Mouse (Mus musculus): ENCODE results near the gene Hbs1l. TPM values are rescaled to one million over a fixed set of nuclear protein-coding genes. Genes with fewer than 3 reads are reported as not detected.

Gene Hbs1l
- polyA plus RNA-seq, 1 experiment = 27.8 TPM

GRCm38 (mm10) chr10:21401259-21401658 lies 105.5 kb downstream of the Hbs1l start:
- Histone ChIP-seq H3K36me3 (ENCODE audit: control insufficient read depth, insufficient read depth, low read length) (no peaks in the 10 kb centered on the region), H3K4me3 (ENCODE audit: control insufficient read depth, insufficient read depth, low read length) (no peak overlapping the region), H3K27ac (ENCODE audit: control insufficient read depth, insufficient read depth, low read length) (no peak overlapping the region), H3K27me3 (ENCODE audit: control insufficient read depth, insufficient read depth, low read length) (no peaks in the 10 kb centered on the region), H3K4me1 (replicated peaks; ENCODE audit: control insufficient read depth, insufficient read depth, low read length) (no peaks in the 10 kb centered on the region)
- no peak for DNase-seq
- 90% methylated on average over 4 of the region's 4 CpGs for WGBS
- no peak for TF ChIP-seq CTCF (IDR thresholded peaks at IDR 0.05; ENCODE audit: borderline replicate concordance, control insufficient read depth, extremely low read depth, insufficient read depth, low read length, poor library complexity)
- no peak for TF ChIP-seq POLR2A (IDR thresholded peaks at IDR 0.05; ENCODE audit: control insufficient read depth, extremely low read depth, insufficient read depth, low read length, poor library complexity)

GRCm38 (mm10) chr10:21404822-21405221 lies 109.0 kb downstream of the Hbs1l start:
- no peaks in the 10 kb centered on the region for H3K27me3 ChIP-seq (ENCODE audit: control insufficient read depth, insufficient read depth, low read length)
- TF ChIP-seq POLR2A (IDR thresholded peaks at IDR 0.05; ENCODE audit: control insufficient read depth, extremely low read depth, insufficient read depth, low read length, poor library complexity) = no peak
- TF ChIP-seq CTCF (IDR thresholded peaks at IDR 0.05; ENCODE audit: borderline replicate concordance, control insufficient read depth, extremely low read depth, insufficient read depth, low read length, poor library complexity) = no peak
- H3K4me1 ChIP-seq (replicated peaks; ENCODE audit: control insufficient read depth, insufficient read depth, low read length) = no peaks in the 10 kb centered on the region
- H3K27ac ChIP-seq (ENCODE audit: control insufficient read depth, insufficient read depth, low read length) = no peak overlapping the region
- 93% methylated on average over 4 of the region's 4 CpGs for WGBS
- DNase-seq = no peak
- H3K4me3 ChIP-seq (ENCODE audit: control insufficient read depth, insufficient read depth, low read length) = no peak overlapping the region
- no peaks in the 10 kb centered on the region for H3K36me3 ChIP-seq (ENCODE audit: control insufficient read depth, insufficient read depth, low read length)

- no peaks in the 10 kb centered on the region for H3K27me3 ChIP-seq (ENCODE audit: control insufficient read depth, insufficient read depth, low read length)
- no peaks in the 10 kb centered on the region for H3K36me3 ChIP-seq (ENCODE audit: control insufficient read depth, insufficient read depth, low read length)
- no peak overlapping the region for H3K27ac ChIP-seq (ENCODE audit: control insufficient read depth, insufficient read depth, low read length)
- H3K4me1 ChIP-seq (replicated peaks; ENCODE audit: control insufficient read depth, insufficient read depth, low read length) = no peaks in the 10 kb centered on the region
- no peak for TF ChIP-seq CTCF (IDR thresholded peaks at IDR 0.05; ENCODE audit: borderline replicate concordance, control insufficient read depth, extremely low read depth, insufficient read depth, low read length, poor library complexity)
- 94% methylated on average over 11 of the region's 11 CpGs for WGBS
- H3K4me3 ChIP-seq (ENCODE audit: control insufficient read depth, insufficient read depth, low read length) = no peak overlapping the region
- DNase-seq = no peak
Measured at GRCm38 (mm10) chr10:21405707-21406534, 110.1 kb downstream of the Hbs1l start.

GRCm38 (mm10) chr10:21410711-21411110 lies 114.9 kb downstream of the Hbs1l start:
- Histone ChIP-seq H3K27me3 (ENCODE audit: control insufficient read depth, insufficient read depth, low read length) (no peaks in the 10 kb centered on the region), H3K4me3 (ENCODE audit: control insufficient read depth, insufficient read depth, low read length) (no peak overlapping the region), H3K27ac (ENCODE audit: control insufficient read depth, insufficient read depth, low read length) (no peak overlapping the region), H3K36me3 (ENCODE audit: control insufficient read depth, insufficient read depth, low read length) (no peaks in the 10 kb centered on the region), H3K4me1 (replicated peaks; ENCODE audit: control insufficient read depth, insufficient read depth, low read length) (no peaks in the 10 kb centered on the region)
- no peak for TF ChIP-seq CTCF (IDR thresholded peaks at IDR 0.05; ENCODE audit: borderline replicate concordance, control insufficient read depth, extremely low read depth, insufficient read depth, low read length, poor library complexity)
- no peak for DNase-seq
- WGBS = 82% methylated on average over 5 of the region's 5 CpGs

DNA sequence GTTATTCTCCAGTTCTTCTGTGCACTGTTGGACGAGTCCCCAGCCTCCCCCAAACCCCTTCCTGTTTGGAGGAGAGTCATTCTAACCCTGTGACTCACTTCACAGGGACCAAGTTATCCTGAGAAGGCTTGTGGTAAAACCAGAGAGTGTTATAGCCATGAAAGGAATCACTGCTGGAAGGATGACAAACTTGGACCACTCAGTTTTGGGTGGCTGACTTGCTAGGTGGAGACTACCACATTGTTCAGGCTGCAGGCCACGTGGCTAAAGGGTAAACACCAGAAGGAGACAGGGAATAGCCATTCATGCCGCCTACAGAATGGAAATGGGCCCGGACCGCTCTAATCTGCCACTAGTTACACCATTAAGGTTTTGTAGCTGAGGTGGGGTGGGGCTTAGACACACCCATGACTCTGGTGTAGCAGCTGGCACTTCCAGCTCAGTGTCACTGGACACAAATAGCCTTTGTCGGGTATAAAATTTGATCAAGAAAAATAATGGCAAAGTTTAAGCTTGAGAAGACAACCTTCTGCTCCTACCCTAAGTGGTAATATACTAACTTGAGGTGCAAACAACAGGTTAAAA lies 115.9 kb downstream of the Hbs1l start:
- 83% methylated on average over 6 of the region's 6 CpGs for WGBS
- Histone ChIP-seq H3K4me3 (ENCODE audit: control insufficient read depth, insufficient read depth, low read length) (no peak overlapping the region), H3K36me3 (ENCODE audit: control insufficient read depth, insufficient read depth, low read length) (no peaks in the 10 kb centered on the region), H3K27ac (ENCODE audit: control insufficient read depth, insufficient read depth, low read length) (no peak overlapping the region), H3K27me3 (ENCODE audit: control insufficient read depth, insufficient read depth, low read length) (no peaks in the 10 kb centered on the region), H3K4me1 (replicated peaks; ENCODE audit: control insufficient read depth, insufficient read depth, low read length) (0 out of 2 replicates have a peak, but pooled peaks cover 2% of the 10 kb centered on the region)
- DNase-seq = no peak
- TF ChIP-seq CTCF (IDR thresholded peaks at IDR 0.05; ENCODE audit: borderline replicate concordance, control insufficient read depth, extremely low read depth, insufficient read depth, low read length, poor library complexity) (no peak), POLR2A (IDR thresholded peaks at IDR 0.05; ENCODE audit: control insufficient read depth, extremely low read depth, insufficient read depth, low read length, poor library complexity) (no peak)

DNA sequence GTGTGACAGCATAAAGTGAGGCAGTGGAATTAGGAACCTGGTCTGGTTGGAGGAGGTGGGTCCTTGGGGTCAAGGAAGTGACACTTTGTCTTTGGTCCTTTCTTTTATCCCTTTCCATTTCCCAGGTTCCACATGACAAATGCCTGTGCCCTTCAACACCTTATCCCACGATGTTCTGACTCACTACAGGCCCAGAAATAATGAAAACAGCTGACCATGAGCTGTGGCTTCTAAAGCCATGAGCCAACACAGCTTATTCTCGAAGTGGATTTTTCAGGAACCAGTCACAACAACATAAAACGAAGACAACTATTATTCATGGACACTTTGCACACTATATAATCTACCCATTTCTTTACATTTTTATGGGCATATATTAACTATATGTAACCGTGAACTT lies 119.3 kb downstream of the Hbs1l start:
- WGBS = 92% methylated on average over 4 of the region's 4 CpGs

More for the DNA sequence above, 119.3 kb downstream of the Hbs1l start:
- Histone ChIP-seq H3K4me3 (ENCODE audit: control insufficient read depth, insufficient read depth, low read length) (no peak overlapping the region), H3K27me3 (ENCODE audit: control insufficient read depth, insufficient read depth, low read length) (no peaks in the 10 kb centered on the region), H3K4me1 (replicated peaks; ENCODE audit: control insufficient read depth, insufficient read depth, low read length) (0 out of 2 replicates have a peak, but pooled peaks cover 5% of the 10 kb centered on the region), H3K36me3 (ENCODE audit: control insufficient read depth, insufficient read depth, low read length) (no peaks in the 10 kb centered on the region), H3K27ac (ENCODE audit: control insufficient read depth, insufficient read depth, low read length) (no peak overlapping the region)
- TF ChIP-seq CTCF (IDR thresholded peaks at IDR 0.05; ENCODE audit: borderline replicate concordance, control insufficient read depth, extremely low read depth, insufficient read depth, low read length, poor library complexity) (no peak), POLR2A (IDR thresholded peaks at IDR 0.05; ENCODE audit: control insufficient read depth, extremely low read depth, insufficient read depth, low read length, poor library complexity) (no peak)
- no peak for DNase-seq

Data from thymus, adult 2 months (tissue).